ENCODE assay signal across 26 mouse cellular contexts in the genomic region with DNA sequence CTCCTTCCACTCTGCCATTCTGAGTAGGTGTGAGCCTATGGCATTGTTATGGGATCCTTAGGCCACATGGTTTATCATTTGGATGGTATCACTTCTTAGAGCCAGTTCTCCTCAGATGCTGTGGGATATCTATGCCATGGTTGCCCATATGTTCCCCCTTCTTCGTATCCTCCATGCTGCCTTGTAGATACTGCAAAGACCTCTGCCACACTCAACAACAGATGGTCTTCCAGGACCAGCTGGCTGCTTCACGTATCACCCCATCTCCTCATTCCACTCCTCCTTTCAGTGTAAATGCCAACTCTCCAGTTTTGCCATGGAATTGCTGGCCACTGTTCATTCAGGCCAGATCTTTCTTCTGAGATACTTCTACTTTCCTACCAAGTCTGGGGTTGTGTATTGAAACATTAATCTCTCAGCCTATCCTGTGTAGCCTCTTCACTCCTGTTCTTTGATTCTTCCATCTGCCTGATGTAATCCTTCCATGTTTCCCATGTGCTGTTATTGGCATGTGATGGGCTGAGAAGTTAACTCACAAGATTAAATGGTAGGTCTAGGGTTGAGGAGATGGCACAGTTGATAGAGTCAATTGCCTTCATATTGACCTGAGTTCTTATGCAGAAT.
DNase-seq lines count a peak whose midpoint lies in the region; ATAC-seq and TF ChIP-seq lines count a peak whose summit lies in the region.
"Had no signal": no experiment of that assay in that cellular context is flagged by ENCODE, and none has a peak within 500 bp of the region (broad histone marks: within the 10 kb centered on the region; RNA-seq: fewer than 3 reads in every experiment).

No protein-coding gene starts in this region.

- H3K27ac ChIP-seq in forebrain, embryonic 14.5 days (ENCODE audit: low read depth, low read length) = 0 out of 2 replicates have a peak overlapping the region, but pooled peaks have one; percentile 5
- no peak overlapping the region for H3K27ac ChIP-seq in forebrain, embryonic 10.5 days
- H3K27ac ChIP-seq in forebrain, postnatal 0 days (ENCODE audit: low read depth, low read length) = no peak overlapping the region
- H3K27ac ChIP-seq in forebrain, embryonic 11.5 days (ENCODE audit: low read depth, low read length) = no peak overlapping the region
- no peak overlapping the region for H3K27ac ChIP-seq in hindbrain, postnatal 0 days
- no peak overlapping the region for H3K27ac ChIP-seq in hindbrain, embryonic 11.5 days (ENCODE audit: low read depth, low read length)
- H3K27ac ChIP-seq: embryonic facial prominence, embryonic 13.5 days; embryonic facial prominence, embryonic 15.5 days; gastrocnemius, adult 2 months had no signal

- ATAC-seq in forebrain, embryonic 14.5 days = no peak
- peak; percentile 78 for ATAC-seq in forebrain, postnatal 0 days
- no peak for ATAC-seq in forebrain, embryonic 11.5 days (replicated peaks; ENCODE audit: low FRiP score)
- ATAC-seq in hindbrain, postnatal 0 days = 0 out of 2 replicates have a peak, but pooled peaks have one; percentile 27
- no peak for ATAC-seq in hindbrain, embryonic 11.5 days (ENCODE audit: low FRiP score)
- ATAC-seq: activated CD4-positive, CD25-positive, alpha-beta regulatory T cell, adult 4 months; CD4-positive, CD25-positive, alpha-beta regulatory T cell, adult 4 months; Patski had no signal

- H3K27me3 ChIP-seq in forebrain, embryonic 14.5 days (replicated peaks; ENCODE audit: control insufficient read depth, insufficient read depth, low read length) = no peaks in the 10 kb centered on the region
- no peaks in the 10 kb centered on the region for H3K27me3 ChIP-seq in forebrain, embryonic 10.5 days (ENCODE audit: poor library complexity, severe bottlenecking)
- no peaks in the 10 kb centered on the region for H3K27me3 ChIP-seq in forebrain, postnatal 0 days (ENCODE audit: insufficient read depth, low read length)
- H3K27me3 ChIP-seq in forebrain, embryonic 11.5 days (ENCODE audit: control insufficient read depth, insufficient read depth, low read length) = no peaks in the 10 kb centered on the region
- no peaks in the 10 kb centered on the region for H3K27me3 ChIP-seq in hindbrain, postnatal 0 days (ENCODE audit: insufficient read depth, low read length)
- no peaks in the 10 kb centered on the region for H3K27me3 ChIP-seq in hindbrain, embryonic 11.5 days (ENCODE audit: control insufficient read depth, insufficient read depth, low read length)
- H3K27me3 ChIP-seq: CH12.LX; embryonic facial prominence, embryonic 13.5 days; embryonic facial prominence, embryonic 15.5 days; Patski had no signal

- no peaks in the 10 kb centered on the region for H3K4me1 ChIP-seq in forebrain, embryonic 14.5 days (ENCODE audit: control insufficient read depth, insufficient read depth, low read length)
- H3K4me1 ChIP-seq in forebrain, embryonic 10.5 days = no peaks in the 10 kb centered on the region; the same call in 1 of the 2 replicates
- no peaks in the 10 kb centered on the region for H3K4me1 ChIP-seq in forebrain, postnatal 0 days (ENCODE audit: insufficient read depth)
- H3K4me1 ChIP-seq in forebrain, embryonic 11.5 days (replicated peaks; ENCODE audit: control insufficient read depth, insufficient read depth, low read length) = no peaks in the 10 kb centered on the region
- H3K4me1 ChIP-seq in hindbrain, postnatal 0 days (ENCODE audit: insufficient read depth, low read length) = no peaks in the 10 kb centered on the region
- no peaks in the 10 kb centered on the region for H3K4me1 ChIP-seq in hindbrain, embryonic 11.5 days (replicated peaks; ENCODE audit: control insufficient read depth, insufficient read depth, low read length)
- H3K4me1 ChIP-seq: embryonic facial prominence, embryonic 13.5 days; embryonic facial prominence, embryonic 15.5 days had no signal

- 75% methylated on average over 2 of the region's 2 CpGs for WGBS in forebrain, embryonic 14.5 days
- 93% methylated on average over 2 of the region's 2 CpGs for WGBS in forebrain, embryonic 10.5 days
- 59% methylated on average over 2 of the region's 2 CpGs for WGBS in forebrain, postnatal 0 days
- 87% methylated on average over 2 of the region's 2 CpGs for WGBS in forebrain, embryonic 11.5 days
- 71% methylated on average over 2 of the region's 2 CpGs for WGBS in hindbrain, postnatal 0 days
- 90% methylated on average over 2 of the region's 2 CpGs for WGBS in hindbrain, embryonic 11.5 days

- no peak overlapping the region for H3K4me2 ChIP-seq in forebrain, embryonic 14.5 days (ENCODE audit: low read length)
- H3K4me2 ChIP-seq in forebrain, postnatal 0 days (ENCODE audit: low read depth) = no peak overlapping the region
- H3K4me2 ChIP-seq in forebrain, embryonic 11.5 days (ENCODE audit: low read depth, low read length, severe bottlenecking) = no peak overlapping the region
- no peak overlapping the region for H3K4me2 ChIP-seq in hindbrain, postnatal 0 days (ENCODE audit: low read depth, low read length)
- H3K4me2 ChIP-seq in hindbrain, embryonic 11.5 days (replicated peaks; ENCODE audit: low read depth, low read length) = no peak overlapping the region
- H3K4me2 ChIP-seq: embryonic facial prominence, embryonic 13.5 days; embryonic facial prominence, embryonic 15.5 days had no signal

- TF ChIP-seq CTCF in forebrain, postnatal 0 days (IDR thresholded peaks at IDR 0.05; ENCODE audit: low read depth) = no peak
- no peak for TF ChIP-seq CTCF in hindbrain, postnatal 0 days (IDR thresholded peaks at IDR 0.05; ENCODE audit: low read depth)

- no peaks in the 10 kb centered on the region for H3K9me3 ChIP-seq in forebrain, embryonic 14.5 days (replicated peaks; ENCODE audit: control insufficient read depth, low read length)
- H3K9me3 ChIP-seq in forebrain, embryonic 10.5 days = 0 out of 2 replicates have a peak, but pooled peaks cover 3% of the 10 kb centered on the region
- H3K9me3 ChIP-seq in forebrain, postnatal 0 days (ENCODE audit: low read length) = no peaks in the 10 kb centered on the region
- H3K9me3 ChIP-seq in forebrain, embryonic 11.5 days (ENCODE audit: control insufficient read depth, low read length) = no peaks in the 10 kb centered on the region
- no peaks in the 10 kb centered on the region for H3K9me3 ChIP-seq in hindbrain, postnatal 0 days (ENCODE audit: low read length)
- H3K9me3 ChIP-seq in hindbrain, embryonic 11.5 days (ENCODE audit: control insufficient read depth, low read length) = no peaks in the 10 kb centered on the region

- H3K4me3 ChIP-seq in forebrain, embryonic 14.5 days (ENCODE audit: low read depth, low read length) = no peak overlapping the region
- H3K4me3 ChIP-seq in forebrain, embryonic 10.5 days = no peak overlapping the region
- H3K4me3 ChIP-seq in forebrain, postnatal 0 days (ENCODE audit: low read depth, low read length) = no peak overlapping the region
- H3K4me3 ChIP-seq in forebrain, embryonic 11.5 days (ENCODE audit: low read depth, low read length) = no peak overlapping the region
- H3K4me3 ChIP-seq in hindbrain, postnatal 0 days (ENCODE audit: low read length) = no peak overlapping the region
- H3K4me3 ChIP-seq in hindbrain, embryonic 11.5 days (ENCODE audit: low read depth, low read length) = no peak overlapping the region
- H3K4me3 ChIP-seq: embryonic facial prominence, embryonic 13.5 days; embryonic facial prominence, embryonic 15.5 days; erythroblast, embryonic 14.5 days; gastrocnemius, adult 2 months had no signal

- peak; percentile 22 to 34 for DNase-seq in cerebellum, postnatal 10 days
- no peak for DNase-seq in cerebellum, adult 8-10 months
- DNase-seq in forebrain, embryonic 14.5 days (ENCODE audit: low spot score) = no peak
- DNase-seq in forebrain, embryonic 10.5 days (ENCODE audit: extremely low spot score, low spot score) = no peak
- DNase-seq in forebrain, postnatal 0 days = peak; percentile 54
- DNase-seq in forebrain, embryonic 11.5 days (ENCODE audit: low spot score) = no peak
- DNase-seq in hindbrain, postnatal 0 days (ENCODE audit: low spot score) = no peak
- DNase-seq in hindbrain, embryonic 11.5 days (ENCODE audit: low spot score) = no peak
- DNase-seq: adrenal gland, adult 8-10 months; adrenal gland, postnatal 14 days; adrenal gland, postnatal 36 days; B cell, adult 2 months; cerebellum, adult 11 months; cerebellum, adult 18-20 months; cerebellum, adult 9-10 months; cerebellum, postnatal 36 days; embryo, embryonic 11 days; gastrocnemius, adult 2 months had no signal

- H3K9ac ChIP-seq in forebrain, embryonic 14.5 days (ENCODE audit: low read length) = no peak overlapping the region
- H3K9ac ChIP-seq in forebrain, postnatal 0 days = no peak overlapping the region
- no peak overlapping the region for H3K9ac ChIP-seq in forebrain, embryonic 11.5 days (ENCODE audit: low read length)
- no peak overlapping the region for H3K9ac ChIP-seq in hindbrain, postnatal 0 days (replicated peaks; ENCODE audit: low read length)
- no peak overlapping the region for H3K9ac ChIP-seq in hindbrain, embryonic 11.5 days (ENCODE audit: low read depth, low read length)
- H3K9ac ChIP-seq: embryonic facial prominence, embryonic 13.5 days; embryonic facial prominence, embryonic 15.5 days had no signal

- no peaks in the 10 kb centered on the region for H3K36me3 ChIP-seq in forebrain, embryonic 14.5 days (ENCODE audit: control insufficient read depth, insufficient read depth, low read length)
- H3K36me3 ChIP-seq in forebrain, embryonic 10.5 days (replicated peaks) = no peaks in the 10 kb centered on the region
- no peaks in the 10 kb centered on the region for H3K36me3 ChIP-seq in forebrain, postnatal 0 days (ENCODE audit: insufficient read depth)
- no peaks in the 10 kb centered on the region for H3K36me3 ChIP-seq in forebrain, embryonic 11.5 days (ENCODE audit: control insufficient read depth, insufficient read depth, low read length)
- no peaks in the 10 kb centered on the region for H3K36me3 ChIP-seq in hindbrain, postnatal 0 days (ENCODE audit: insufficient read depth, low read length)
- no peaks in the 10 kb centered on the region for H3K36me3 ChIP-seq in hindbrain, embryonic 11.5 days (ENCODE audit: control insufficient read depth, insufficient read depth, low read length)
- H3K36me3 ChIP-seq: embryonic facial prominence, embryonic 13.5 days; embryonic facial prominence, embryonic 15.5 days; G1E had no signal

Comparison
In these comparisons a context has a peak if more than half of its experiments do, and no peak if none do; other contexts are left out.
1. DNase-seq: peak in cerebellum, postnatal 10 days (2 of 2) and forebrain, postnatal 0 days (single experiment); none in cerebellum, adult 8-10 months (single experiment), forebrain, embryonic 14.5 days (single experiment), forebrain, embryonic 10.5 days (single experiment), forebrain, embryonic 11.5 days (single experiment), hindbrain, postnatal 0 days (single experiment) and hindbrain, embryonic 11.5 days (single experiment).
2. ATAC-seq: peak in forebrain, postnatal 0 days (single experiment) and hindbrain, postnatal 0 days (single experiment); none in forebrain, embryonic 14.5 days (single experiment), forebrain, embryonic 11.5 days (single experiment) and hindbrain, embryonic 11.5 days (single experiment).